Mouse (Mus musculus) ES-Bruce4 (cell line): ENCODE measurements around the gene Bricd5.

Experiments
- CTCF ChIP-seq: IDR thresholded peaks from one replicate; pipeline ENCODE4 v1.8.1; 2011; ENCODE audit warnings: low read depth, low read length
- POLR2A ChIP-seq: IDR thresholded peaks from one replicate; pipeline ENCODE4 v1.8.1; 2011; ENCODE audit warnings: low read length; ENCODE audit not compliant: insufficient read depth

DNA sequence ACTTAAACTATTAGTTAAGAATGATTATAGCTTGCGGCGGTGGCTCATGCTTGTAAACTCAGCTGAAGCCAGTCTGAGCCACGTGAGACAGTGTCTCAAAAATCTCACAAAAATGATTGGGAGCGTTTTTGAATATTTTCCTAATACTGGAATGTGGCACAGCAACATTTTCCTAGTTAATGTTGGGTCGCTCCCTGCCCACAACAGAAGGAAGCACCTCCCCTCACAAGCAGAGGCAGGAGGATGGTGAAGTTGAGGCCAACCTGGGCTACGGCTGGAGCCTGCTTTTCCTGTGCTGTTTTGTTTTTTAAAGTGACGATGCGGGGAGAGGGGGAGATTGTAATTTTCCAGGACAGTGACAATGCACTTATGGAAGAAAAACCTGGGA is 46.5 kb upstream of the Bricd5 start:
- no peak for TF ChIP-seq POLR2A
- no peak for TF ChIP-seq CTCF
